Mouse (Mus musculus): ENCODE measurements around the gene Epha7. TPM values are rescaled to one million over a fixed set of nuclear protein-coding genes. Genes with fewer than 3 reads are reported as not detected.

Gene Epha7
- 61.0 and 64.4 TPM in 2 replicates for polyA plus RNA-seq (2015; fragmentation: Nextera tagmentation; extraction: Ambion mirVana)

DNA sequence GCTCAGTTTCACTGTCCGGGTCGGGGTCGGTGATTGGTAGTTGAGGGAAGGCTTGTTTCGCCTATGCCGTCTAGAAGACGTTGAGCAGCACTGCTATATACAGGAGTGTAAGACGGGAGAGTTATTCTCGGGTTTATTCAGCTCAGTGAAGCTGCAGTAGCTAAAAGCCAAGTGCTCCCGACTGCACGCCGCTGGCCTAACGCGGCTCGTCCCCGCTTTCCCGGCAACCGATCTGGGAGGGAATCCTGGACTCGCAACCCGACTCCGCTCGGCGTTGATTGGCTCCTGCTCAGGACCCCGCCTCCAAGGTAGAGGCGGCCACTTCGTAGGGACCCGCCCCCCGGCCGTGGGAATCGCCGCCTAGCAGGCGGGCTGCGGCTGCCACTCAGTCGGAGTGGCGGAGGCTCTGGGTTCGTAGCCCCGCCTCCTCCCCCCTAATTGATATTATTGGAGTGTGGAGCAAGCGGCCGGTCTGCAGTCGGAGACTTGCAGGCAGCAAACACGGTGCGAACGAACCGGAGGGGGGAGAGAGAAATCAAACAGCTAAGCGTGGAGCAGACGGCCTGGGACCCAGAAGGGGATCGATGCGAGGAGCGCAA lies at the start of gene Epha7:
TSS of gene Epha7 (plus strand) at position 441 of the 599 bp plus-strand sequence.
- Histone ChIP-seq H3K36me3 (no peaks in the 10 kb centered on the region), H3K27ac (replicated peaks) (peak within 1 kb of the TSS; percentile 94), H3K4me1 (replicated peaks) (0 out of 2 replicates have a peak, but pooled peaks cover 6% of the 10 kb centered on the region), H3K9me3 (no peaks in the 10 kb centered on the region), H3K4me3 (peak within 1 kb of the TSS; percentile 69), H3K27me3 (no peaks in the 10 kb centered on the region), H3K4me2 (peak within 1 kb of the TSS; percentile 61), H3K9ac (peak within 1 kb of the TSS; percentile 80)
- WGBS, result under 1% methylated on average over 48 of the region's 48 CpGs
- ATAC-seq (ENCODE audit: low FRiP score, low read depth), result peak; percentile 98

DNA sequence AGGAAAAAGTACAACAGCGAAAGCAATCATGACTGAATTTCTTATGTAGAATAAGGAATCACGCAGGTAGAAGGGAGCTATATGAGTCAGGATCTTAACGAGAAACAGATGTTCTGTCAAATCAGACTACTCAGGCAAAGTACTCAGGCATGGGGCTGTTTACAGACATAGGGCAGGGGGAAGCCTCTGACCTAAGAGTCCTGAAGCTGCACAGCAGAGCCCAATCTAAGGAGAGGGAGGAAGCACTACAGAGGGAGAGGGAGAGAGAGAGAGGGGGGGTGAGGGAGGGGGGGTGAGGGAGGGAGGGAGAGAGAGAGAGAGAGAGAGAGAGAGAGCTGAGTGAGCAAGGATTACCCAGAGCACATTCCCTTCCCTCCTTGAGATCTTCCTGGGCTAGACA lies 29.0 kb upstream of the Epha7 start:
- no peaks in the 10 kb centered on the region for H3K36me3 ChIP-seq
- no peaks in the 10 kb centered on the region for H3K27me3 ChIP-seq
- no peak for ATAC-seq (ENCODE audit: low FRiP score, low read depth)
- H3K4me2 ChIP-seq, result no peak overlapping the region
- H3K9me3 ChIP-seq, result no peaks in the 10 kb centered on the region
- no peak overlapping the region for H3K27ac ChIP-seq (replicated peaks)
- no peak overlapping the region for H3K4me3 ChIP-seq
- H3K4me1 ChIP-seq (replicated peaks), result no peaks in the 10 kb centered on the region
- no peak overlapping the region for H3K9ac ChIP-seq
- 50% methylated on average over 3 of the region's 3 CpGs for WGBS

DNA sequence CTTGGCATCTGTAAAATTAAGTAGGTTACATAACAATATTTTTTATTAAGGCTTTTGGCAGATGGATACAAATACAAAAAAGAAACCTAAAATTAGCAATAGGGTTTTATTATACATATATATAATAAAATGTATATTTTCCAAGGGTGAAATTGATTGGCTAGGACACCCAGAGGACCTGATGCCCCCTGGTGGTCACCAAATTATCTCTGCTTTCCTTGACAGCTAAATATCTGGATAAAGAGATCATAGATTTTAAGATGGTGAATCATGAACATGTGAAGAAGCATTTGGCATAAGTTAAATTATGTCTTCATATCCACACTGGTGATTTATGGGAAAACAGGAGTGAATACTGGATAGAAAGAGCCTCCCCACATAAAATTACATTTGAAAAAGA lies 4.1 kb upstream of the Epha7 start:
- H3K27ac ChIP-seq (replicated peaks), result no peak overlapping the region
- H3K4me2 ChIP-seq, result no peak overlapping the region
- no peak overlapping the region for H3K4me3 ChIP-seq
- H3K9me3 ChIP-seq, result no peaks in the 10 kb centered on the region
- ATAC-seq (ENCODE audit: low FRiP score, low read depth), result no peak
- 0 out of 2 replicates have a peak, but pooled peaks cover 3% of the 10 kb centered on the region for H3K4me1 ChIP-seq (replicated peaks)
- H3K9ac ChIP-seq, result no peak overlapping the region
- H3K27me3 ChIP-seq, result no peaks in the 10 kb centered on the region
- H3K36me3 ChIP-seq, result no peaks in the 10 kb centered on the region

DNA sequence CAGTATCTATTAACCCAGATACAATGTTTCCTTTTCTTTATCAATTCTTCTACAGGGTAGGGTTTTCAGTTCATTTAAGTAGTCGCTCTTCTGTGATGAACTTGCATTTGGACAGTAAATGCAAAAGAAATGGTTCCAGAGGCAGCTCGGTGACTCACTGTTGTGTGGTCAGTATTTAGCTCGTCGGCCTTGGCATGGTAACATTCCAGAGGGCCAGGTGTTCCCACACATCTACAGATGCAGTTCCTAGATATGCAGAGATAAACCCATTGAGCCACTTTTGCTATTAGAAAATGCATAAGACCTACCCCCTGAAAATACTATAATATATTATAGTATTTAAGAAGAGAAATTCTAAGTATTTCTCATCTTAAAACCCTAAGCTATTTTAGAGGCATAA lies 3.2 kb upstream of the Epha7 start:
- 83% methylated on average over 4 of the region's 4 CpGs for WGBS
- Histone ChIP-seq H3K36me3 (no peaks in the 10 kb centered on the region), H3K9ac (no peak overlapping the region), H3K27me3 (no peaks in the 10 kb centered on the region), H3K4me1 (replicated peaks) (0 out of 2 replicates have a peak, but pooled peaks cover 3% of the 10 kb centered on the region), H3K9me3 (no peaks in the 10 kb centered on the region), H3K4me3 (no peak overlapping the region), H3K27ac (replicated peaks) (no peak overlapping the region), H3K4me2 (no peak overlapping the region)
- ATAC-seq (ENCODE audit: low FRiP score, low read depth), result no peak

DNA sequence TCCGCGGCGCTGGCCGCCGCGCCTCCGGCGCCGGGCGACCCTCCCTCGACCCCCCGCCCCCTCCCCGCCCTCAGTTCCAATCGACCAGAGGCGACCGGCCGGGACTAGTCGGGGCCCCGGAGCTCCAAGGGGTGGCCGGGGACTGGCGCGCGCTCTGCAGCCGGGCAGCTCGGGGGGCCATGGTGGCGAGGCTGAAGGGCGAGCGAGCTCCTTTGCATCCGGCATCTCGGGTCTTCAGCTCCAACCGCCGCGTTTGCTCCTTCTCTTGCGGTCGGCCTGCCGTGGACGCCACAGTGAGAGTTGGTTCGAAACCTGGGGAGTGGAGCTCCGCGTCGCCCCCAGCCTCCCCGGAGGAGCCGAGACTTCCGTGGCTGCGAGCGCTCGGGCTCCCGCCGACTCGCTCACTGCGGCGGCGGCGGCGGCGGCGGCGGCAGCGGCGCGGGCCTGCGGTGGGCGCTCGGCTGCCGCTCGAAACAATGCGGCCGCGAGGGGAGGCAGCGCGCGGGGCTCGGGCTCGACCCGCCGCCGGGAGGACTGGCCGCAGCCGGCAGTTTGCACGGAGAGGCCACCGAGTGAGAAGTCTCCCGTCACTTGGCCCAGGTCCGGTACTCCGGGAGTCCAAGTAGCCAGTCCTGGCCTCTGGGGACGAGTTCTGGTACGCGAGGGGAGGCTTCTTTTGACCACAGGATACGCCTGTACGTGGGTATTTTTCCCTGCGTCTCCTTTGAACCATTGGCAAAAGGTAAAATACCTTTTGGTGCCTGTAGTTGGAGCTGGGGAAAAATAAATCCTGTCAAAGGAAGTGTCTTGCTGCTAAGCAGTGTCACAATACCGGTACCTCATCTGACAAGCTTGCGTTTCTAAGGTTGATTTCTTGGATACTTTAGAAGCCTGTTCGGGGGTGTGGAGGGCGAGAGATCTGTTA lies 882 bp downstream of the Epha7 start:
- Histone ChIP-seq H3K4me2 (peak overlapping the region; percentile 61), H3K9ac (peak overlapping the region; percentile 80), H3K9me3 (no peaks in the 10 kb centered on the region), H3K27me3 (no peaks in the 10 kb centered on the region), H3K4me1 (replicated peaks) (0 out of 2 replicates have a peak, but pooled peaks cover 6% of the 10 kb centered on the region), H3K27ac (replicated peaks) (peak overlapping the region; percentile 94), H3K4me3 (peak overlapping the region; percentile 69), H3K36me3 (no peaks in the 10 kb centered on the region)
- under 1% methylated on average over 84 of the region's 94 CpGs for WGBS
- ATAC-seq (ENCODE audit: low FRiP score, low read depth), result peak; percentile 32; the same call in 1 of the 2 replicates

DNA sequence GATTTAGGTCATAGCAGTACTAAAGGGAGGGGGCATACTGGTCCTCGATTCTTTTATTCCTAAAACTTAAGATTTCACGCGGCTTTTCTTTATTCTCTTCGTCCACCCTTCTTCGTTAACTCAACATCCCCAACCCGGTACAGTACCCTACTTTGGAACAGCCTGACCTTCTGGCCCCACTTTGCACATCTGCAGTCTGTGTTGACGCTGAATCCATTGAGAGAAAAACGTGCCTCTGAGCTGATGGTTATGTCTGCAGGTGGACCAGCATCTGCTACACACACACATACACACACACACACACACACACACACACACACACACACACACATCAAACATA lies 1.5 kb downstream of the Epha7 start:
- H3K4me3 ChIP-seq, result peak overlapping the region; percentile 69
- H3K9me3 ChIP-seq, result no peaks in the 10 kb centered on the region
- H3K36me3 ChIP-seq, result no peaks in the 10 kb centered on the region
- WGBS, result 1% methylated on average over 8 of the region's 8 CpGs
- peak overlapping the region; percentile 94 for H3K27ac ChIP-seq (replicated peaks)
- H3K4me2 ChIP-seq, result peak overlapping the region; percentile 61
- no peaks in the 10 kb centered on the region for H3K27me3 ChIP-seq
- H3K9ac ChIP-seq, result peak overlapping the region; percentile 80
- ATAC-seq (ENCODE audit: low FRiP score, low read depth), result 0 out of 2 replicates have a peak, but pooled peaks have one; percentile 0
- 0 out of 2 replicates have a peak, but pooled peaks cover 6% of the 10 kb centered on the region for H3K4me1 ChIP-seq (replicated peaks)

DNA sequence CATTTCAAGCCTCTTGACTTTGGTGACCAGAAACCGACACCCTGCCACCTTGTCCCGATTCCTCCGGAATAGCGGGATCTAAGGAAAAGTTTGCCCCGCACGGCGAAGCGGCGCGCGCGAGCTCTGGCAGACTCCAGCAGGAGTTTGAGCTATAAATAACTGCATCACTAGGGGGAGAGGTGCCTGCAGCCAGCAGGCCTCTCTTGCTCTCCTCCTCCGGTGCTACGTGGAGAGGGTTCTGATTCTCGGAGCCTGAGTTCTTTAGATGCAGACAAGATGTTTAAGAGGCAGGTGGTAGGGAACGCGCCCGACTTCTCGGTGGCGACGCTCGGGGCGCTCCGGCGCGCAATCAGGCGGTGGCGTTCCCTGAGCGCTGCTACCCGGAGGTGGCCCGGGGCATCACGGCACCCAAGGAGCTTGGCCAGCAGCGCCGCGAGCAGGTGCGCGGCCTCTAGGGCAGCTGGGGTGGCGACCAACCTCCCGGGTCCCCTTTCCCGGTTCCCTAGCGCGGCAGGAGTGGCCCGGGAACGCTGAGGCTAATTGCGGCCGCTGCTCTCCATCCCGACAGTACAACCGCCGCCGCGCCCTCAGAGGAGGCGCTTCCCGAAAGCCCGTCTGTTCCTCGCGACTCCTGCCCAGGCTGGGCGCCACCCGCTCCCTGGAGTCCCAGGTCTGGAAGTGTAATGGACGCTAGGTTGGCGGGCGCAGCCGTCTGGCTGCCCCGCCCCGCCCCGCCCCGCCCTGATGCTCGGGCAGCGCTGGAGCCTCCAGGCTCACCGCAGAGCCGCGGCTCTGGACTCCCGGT lies 2.1 kb downstream of the Epha7 start:
- no peaks in the 10 kb centered on the region for H3K9me3 ChIP-seq
- H3K27ac ChIP-seq (replicated peaks), result peak overlapping the region; percentile 94
- 0 out of 2 replicates have a peak, but pooled peaks cover 6% of the 10 kb centered on the region for H3K4me1 ChIP-seq (replicated peaks)
- peak overlapping the region; percentile 69 for H3K4me3 ChIP-seq
- H3K36me3 ChIP-seq, result no peaks in the 10 kb centered on the region
- H3K4me2 ChIP-seq, result peak overlapping the region; percentile 61
- peak overlapping the region; percentile 80 for H3K9ac ChIP-seq
- under 1% methylated on average over 68 of the region's 72 CpGs for WGBS
- peak; percentile 50 for ATAC-seq (ENCODE audit: low FRiP score, low read depth)
- no peaks in the 10 kb centered on the region for H3K27me3 ChIP-seq

DNA sequence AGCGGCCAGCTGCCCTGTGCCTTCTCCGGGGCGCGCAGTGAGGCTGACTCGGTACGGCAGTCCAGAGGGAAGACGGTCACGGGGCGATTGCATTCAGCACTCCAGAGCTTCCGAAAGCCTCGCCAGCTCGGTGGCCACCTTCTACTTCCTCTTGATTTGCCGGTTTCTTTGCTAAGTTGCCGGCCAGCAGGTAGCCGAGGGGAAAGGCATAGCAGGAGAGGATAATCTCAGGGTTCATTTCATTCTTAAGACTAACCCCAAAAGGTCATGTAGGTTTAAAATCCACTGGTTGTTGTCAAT lies 2.6 kb downstream of the Epha7 start:
- peak overlapping the region; percentile 69 for H3K4me3 ChIP-seq
- under 1% methylated on average over 15 of the region's 15 CpGs for WGBS
- no peaks in the 10 kb centered on the region for H3K9me3 ChIP-seq
- peak overlapping the region; percentile 80 for H3K9ac ChIP-seq
- no peak for ATAC-seq (ENCODE audit: low FRiP score, low read depth)
- no peaks in the 10 kb centered on the region for H3K27me3 ChIP-seq
- no peaks in the 10 kb centered on the region for H3K36me3 ChIP-seq
- H3K4me2 ChIP-seq, result peak overlapping the region; percentile 61
- H3K4me1 ChIP-seq (replicated peaks), result 0 out of 2 replicates have a peak, but pooled peaks cover 6% of the 10 kb centered on the region
- peak overlapping the region; percentile 94 for H3K27ac ChIP-seq (replicated peaks)

DNA sequence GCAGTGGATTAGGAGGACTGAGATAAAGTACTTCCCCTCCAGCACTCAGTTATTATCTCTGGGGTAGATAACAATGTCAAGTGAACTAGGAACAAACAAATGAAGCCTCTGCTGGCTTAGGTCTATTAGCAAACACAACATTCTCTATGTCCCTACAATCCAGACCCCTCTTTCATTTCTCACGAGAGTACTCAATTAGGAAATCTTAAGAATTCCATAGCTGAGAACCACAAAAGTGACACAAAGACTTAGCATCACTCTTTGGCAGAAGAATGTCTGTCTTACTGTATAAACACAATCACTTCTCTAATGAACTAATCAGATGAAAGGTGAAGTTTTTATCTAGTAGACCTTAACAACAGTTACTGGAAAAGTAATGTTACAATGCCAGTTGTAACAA lies 10.7 kb downstream of the Epha7 start:
- H3K27me3 ChIP-seq, result no peaks in the 10 kb centered on the region
- no peaks in the 10 kb centered on the region for H3K4me1 ChIP-seq (replicated peaks)
- no peaks in the 10 kb centered on the region for H3K9me3 ChIP-seq
- H3K36me3 ChIP-seq, result no peaks in the 10 kb centered on the region; the same call in 1 of the 2 replicates
- WGBS, result 57% methylated on average over 1 of the region's 1 CpGs
- no peak overlapping the region for H3K9ac ChIP-seq
- no peak overlapping the region for H3K4me2 ChIP-seq
- ATAC-seq (ENCODE audit: low FRiP score, low read depth), result no peak
- no peak overlapping the region for H3K27ac ChIP-seq (replicated peaks)
- H3K4me3 ChIP-seq, result no peak overlapping the region

DNA sequence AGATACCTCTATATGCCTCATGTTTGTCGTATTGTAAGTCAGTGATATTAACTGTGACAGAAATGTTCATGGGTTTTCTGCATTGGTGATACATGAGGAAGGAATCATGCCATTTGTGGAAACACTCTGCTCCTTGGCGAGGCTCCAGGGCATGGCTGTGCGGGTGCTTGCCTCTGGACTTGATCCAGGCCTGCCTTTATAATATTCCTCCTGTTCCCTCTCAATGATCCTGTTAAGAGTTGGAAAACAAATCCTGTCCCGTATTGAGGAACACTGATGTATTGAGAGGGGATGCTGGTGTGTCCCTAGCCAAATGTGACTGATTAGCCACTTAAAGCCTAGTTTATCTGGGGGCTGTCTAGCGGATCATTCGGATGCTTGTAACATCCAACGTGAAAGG lies 11.7 kb downstream of the Epha7 start:
- no peak for ATAC-seq (ENCODE audit: low FRiP score, low read depth)
- H3K4me3 ChIP-seq, result no peak overlapping the region
- no peaks in the 10 kb centered on the region; the same call in 1 of the 2 replicates for H3K36me3 ChIP-seq
- no peaks in the 10 kb centered on the region for H3K27me3 ChIP-seq
- no peaks in the 10 kb centered on the region for H3K4me1 ChIP-seq (replicated peaks)
- peak overlapping the region; percentile 3 for H3K4me2 ChIP-seq
- H3K27ac ChIP-seq (replicated peaks), result no peak overlapping the region
- WGBS, result 49% methylated on average over 7 of the region's 7 CpGs
- H3K9ac ChIP-seq, result no peak overlapping the region
- H3K9me3 ChIP-seq, result no peaks in the 10 kb centered on the region

DNA sequence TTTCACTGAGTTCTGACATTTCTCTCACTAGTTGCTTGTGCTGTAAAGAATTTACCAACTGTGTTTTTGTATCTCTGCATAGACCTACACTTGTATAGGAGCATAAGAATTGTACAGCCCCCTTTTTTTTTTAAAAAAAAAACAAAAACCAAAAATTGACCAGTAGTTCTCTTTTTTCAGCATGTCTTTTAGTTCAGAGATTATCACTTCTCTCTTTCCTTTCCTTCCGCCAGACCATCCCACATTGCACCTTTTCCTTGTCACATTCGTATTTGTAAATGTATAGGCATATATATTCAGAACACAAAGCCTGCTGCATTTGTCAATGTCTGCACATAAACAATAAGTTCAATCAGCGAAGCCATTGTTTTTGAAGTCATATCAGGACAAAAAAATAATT lies 24.7 kb downstream of the Epha7 start:
- no peak overlapping the region for H3K9ac ChIP-seq
- peaks cover 11% of the 10 kb centered on the region; the same call in 1 of the 2 replicates for H3K4me1 ChIP-seq (replicated peaks)
- 87% methylated on average over 3 of the region's 3 CpGs for WGBS
- H3K9me3 ChIP-seq, result no peaks in the 10 kb centered on the region
- H3K4me3 ChIP-seq, result no peak overlapping the region
- H3K27me3 ChIP-seq, result no peaks in the 10 kb centered on the region
- ATAC-seq (ENCODE audit: low FRiP score, low read depth), result no peak
- no peak overlapping the region for H3K4me2 ChIP-seq
- no peaks in the 10 kb centered on the region for H3K36me3 ChIP-seq
- H3K27ac ChIP-seq (replicated peaks), result no peak overlapping the region

DNA sequence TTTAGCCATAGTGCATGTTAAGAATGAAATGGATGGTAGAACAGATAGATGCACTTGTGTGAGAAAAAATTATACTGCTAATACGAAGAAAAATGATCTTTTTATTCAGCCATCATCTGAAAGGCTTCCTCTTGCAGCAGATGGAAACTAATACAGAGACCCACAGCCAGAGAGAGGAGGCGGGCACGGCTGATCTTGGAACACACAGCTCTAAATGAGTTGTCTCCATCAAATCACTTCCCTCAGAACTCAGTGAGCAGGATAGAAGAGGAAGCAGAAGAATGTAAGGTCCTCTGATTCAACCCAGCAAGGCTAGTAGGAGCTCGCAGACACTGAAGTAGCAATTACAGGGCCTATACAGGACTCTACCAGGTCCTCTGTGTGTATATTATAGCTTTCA lies 33.4 kb downstream of the Epha7 start:
- Histone ChIP-seq H3K27ac (replicated peaks) (no peak overlapping the region), H3K27me3 (no peaks in the 10 kb centered on the region), H3K9me3 (no peaks in the 10 kb centered on the region), H3K4me2 (no peak overlapping the region), H3K36me3 (no peaks in the 10 kb centered on the region), H3K4me3 (no peak overlapping the region), H3K4me1 (replicated peaks) (no peaks in the 10 kb centered on the region), H3K9ac (no peak overlapping the region)
- WGBS, result 92% methylated on average over 4 of the region's 4 CpGs
- no peak for ATAC-seq (ENCODE audit: low FRiP score, low read depth)
